Mouse (Mus musculus) layer of hippocampus, postnatal 25 days (tissue): ENCODE measurements at regions not wholly inside any gene's neighbourhood (a gene's known extent, or its start where the extent isn't known, plus 50 kb on each side); places are given as distances from the start of the nearest gene placed in this dataset.
"Not testable (repeated sequence)": the region's sequence is repeated elsewhere in the genome, so short reads cannot be mapped to it uniquely, and the experiment has no call there.

ENCODE experiments used
- DNase-seq, 2 experiments: peaks; one replicate each; pipeline ENCODE4 v3.0.0; 2022; ENCODE audit warnings: mixed read lengths in 2 of 2, low spot score in 1 of 2; ENCODE audit errors: extremely low spot score in 1 of 2

DNA sequence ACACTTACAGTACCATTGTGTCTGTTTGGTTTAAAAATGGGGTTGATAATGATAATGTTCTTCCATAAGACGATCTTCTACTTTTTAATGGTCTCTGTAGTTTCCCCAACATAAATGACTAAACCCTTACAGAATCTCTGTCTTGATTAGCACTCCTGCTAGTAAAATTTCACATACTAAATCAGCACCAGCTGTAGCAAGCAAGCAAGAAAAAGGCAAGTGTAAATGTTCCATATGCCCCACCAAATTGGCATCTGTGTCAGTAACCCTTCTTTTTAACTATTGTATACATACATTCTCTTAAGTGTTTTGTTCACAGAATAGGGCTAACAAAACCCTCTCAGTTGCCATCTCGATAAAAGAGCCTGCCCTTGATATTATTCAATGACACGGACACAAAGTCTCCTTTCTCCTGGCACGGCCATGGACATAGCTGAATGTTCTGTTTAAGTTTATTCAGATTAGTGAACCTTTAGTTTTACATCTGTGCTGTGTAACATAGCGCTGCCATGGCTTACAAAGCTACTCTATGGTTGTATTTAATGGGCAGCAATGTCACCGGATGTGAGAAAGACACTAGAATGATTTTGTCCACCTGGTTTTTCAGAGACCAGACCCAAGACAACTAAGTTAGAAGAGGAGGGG is 414.3 kb downstream of the Gtdc1 start:
- DNase-seq, result no peak

DNA sequence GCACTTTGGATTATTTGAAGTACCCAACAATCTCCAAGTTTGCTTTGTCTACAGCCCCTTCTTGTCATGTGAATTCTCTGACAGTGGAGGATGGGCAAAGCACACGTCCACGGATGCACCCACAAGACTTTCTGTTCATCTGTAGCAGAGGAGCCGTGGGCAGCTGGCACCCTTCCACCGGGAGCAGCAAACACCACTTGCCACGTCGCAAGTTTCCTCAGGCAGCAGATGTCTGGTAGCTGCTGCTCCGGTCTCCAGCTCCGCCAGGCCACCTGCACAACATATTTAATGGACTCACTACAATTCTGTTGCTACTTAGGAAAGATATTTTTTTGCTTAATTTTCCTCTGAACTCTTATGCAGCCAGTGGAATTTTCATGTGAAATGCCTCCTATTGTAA is 415.1 kb downstream of the Gtdc1 start:
- DNase-seq, result peak; percentile 38 to 46

DNA sequence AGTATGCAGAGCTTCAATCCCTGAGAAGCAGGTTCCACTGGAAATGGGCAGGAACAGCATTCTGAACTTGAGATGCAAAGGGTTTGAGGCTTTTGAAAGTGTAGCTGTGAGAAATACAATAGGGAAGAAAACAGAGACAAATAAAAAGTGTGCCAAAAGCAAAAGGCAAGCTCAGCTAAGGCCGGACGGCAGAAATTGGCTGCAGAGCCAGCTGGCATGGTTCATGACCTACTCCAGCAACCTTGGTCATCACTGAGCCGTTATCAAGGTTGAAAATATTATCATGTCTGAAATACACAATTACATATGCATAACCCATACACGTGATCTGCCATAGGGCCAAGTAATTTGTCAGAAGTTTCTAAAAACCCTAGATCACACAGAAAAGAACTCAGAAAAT is 418.4 kb downstream of the Gtdc1 start:
- DNase-seq, result no peak

DNA sequence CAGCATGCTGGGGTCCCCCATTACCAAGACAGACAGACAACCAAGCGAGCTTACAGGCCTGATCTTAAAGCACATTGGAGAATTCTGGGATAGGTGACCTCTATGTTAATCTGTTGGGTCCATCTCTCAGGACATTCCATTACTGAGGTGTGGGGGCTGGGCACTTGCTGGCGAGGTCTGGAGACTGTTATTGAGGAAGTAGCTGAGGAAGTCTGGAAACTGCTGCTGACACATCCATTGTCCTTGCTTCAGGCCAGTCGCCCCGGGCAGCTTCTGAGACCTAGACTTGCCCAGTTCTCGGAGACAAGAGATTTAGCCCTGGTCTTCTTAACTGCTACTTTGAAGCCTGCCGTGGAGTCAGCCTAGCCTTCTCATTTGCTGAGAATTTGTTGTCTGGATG is 423.2 kb downstream of the Gtdc1 start:
- DNase-seq, result no peak

DNA sequence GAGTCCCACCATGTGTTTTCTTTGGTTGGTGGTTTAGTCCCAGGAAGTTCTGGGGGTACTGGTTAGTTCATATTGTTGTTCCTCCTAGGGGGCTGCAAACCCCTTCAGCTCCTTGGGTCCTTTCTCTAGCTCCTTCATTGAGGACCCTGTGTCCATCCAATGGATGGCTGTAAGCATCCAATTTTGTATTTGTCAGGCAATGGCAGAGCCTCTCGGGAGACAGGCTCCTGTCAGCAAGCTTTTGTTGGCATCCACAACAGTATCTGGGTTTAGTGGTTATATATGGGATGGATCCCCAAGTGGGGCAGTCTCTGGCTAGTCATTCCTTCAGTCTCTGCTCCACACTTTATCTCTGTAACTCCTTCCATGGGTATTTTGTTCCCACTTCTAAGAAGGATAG is 436.7 kb downstream of the Gtdc1 start:
- DNase-seq, result not testable (repeated sequence)

DNA sequence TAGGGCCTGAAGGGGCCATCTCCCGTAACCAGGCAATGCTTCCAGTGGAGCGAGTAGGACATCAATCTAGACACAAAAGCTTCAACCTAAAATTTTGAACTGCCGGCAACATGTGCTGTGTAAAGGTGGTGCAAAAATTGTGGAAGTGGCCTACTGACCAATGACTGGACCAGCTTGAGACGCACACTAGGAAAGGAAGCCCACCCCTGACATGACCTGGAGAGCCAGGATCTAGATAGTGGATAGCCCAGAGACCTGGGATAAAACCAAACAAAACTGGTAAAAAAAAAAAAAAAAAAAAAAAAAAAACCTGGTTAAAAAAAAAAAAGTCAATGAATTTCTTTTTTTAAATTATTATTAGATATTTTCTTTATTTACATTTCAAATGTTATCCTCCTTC is 437.2 kb downstream of the Gtdc1 start:
- DNase-seq, result no peak

DNA sequence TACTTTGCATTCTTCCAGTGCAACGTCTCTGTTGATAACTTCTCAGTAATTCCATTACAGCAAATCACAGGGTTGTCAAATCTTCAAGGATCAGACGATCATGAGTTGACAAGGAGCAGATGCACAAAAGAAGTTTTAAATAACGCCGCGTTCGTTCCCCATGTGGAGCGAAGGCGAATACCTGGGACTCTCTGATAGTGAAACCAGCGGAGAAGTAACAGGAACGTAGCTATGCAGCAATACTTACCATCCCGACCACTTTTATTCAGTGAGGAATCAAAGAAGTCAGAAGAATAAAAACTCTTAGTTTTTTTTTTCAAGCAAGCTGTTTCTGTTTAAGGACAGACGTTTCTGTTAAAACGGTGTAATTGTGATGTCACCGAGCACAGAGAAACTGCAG is 441.6 kb downstream of the Gtdc1 start:
- no peak for DNase-seq

DNA sequence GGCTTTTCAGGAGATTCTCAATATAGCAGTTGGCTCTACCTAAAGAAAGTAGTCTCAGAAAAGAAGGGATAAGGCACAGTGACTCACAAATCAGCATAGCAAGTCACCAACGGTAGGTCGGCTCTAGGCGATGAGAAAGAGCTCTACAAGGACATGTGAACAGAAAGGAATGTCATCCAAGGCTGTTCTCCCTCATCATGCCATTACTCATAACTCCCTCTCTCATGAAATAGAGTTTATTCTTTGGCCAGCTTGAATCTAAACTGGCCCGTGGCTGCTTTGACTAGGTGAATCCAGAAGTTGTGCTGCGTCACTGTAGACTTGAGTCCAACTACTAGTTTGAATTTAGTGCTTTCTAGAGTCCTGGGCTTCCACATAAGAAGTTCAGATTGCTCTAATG is 447.7 kb downstream of the Gtdc1 start:
- no peak for DNase-seq

DNA sequence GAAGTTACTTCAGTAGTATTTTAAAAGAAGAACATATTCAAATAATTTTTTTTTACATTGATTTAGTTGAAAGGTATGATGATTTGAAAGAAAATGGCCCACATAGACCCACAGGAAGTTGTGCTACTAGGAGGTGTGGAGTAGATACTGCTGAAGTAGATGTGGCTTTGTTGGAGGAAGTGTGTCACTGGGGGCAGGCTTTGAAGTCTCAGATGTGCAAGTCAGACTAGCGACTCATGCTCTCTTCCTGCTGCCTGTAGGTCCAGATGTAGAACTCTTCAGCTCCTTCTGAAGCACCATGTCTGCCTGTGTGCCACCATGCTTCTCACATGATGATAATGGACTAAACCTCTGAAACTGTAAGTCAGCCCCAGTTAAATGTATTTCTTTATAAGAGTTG is 452.0 kb downstream of the Gtdc1 start:
- DNase-seq, result no peak

DNA sequence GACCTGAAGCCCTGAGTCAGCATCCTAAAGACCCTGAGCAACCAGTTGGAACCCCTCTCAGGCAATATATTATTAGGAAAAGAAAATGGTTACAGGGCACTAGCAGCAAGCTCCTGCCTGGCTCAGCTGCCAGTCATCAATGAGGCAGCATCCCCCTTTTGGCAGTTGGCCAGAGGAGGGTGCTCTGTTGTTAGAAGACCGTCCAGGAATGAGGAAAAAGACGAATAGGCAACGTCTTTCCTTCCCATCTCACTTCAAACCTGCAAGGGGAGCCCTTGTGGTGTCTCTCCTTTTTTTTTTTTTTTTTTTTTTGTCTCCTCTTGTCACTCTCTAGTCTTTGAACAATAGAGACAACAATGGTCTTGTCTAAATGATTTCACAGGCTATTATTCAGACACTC is 452.8 kb downstream of the Gtdc1 start:
- DNase-seq, result no peak

DNA sequence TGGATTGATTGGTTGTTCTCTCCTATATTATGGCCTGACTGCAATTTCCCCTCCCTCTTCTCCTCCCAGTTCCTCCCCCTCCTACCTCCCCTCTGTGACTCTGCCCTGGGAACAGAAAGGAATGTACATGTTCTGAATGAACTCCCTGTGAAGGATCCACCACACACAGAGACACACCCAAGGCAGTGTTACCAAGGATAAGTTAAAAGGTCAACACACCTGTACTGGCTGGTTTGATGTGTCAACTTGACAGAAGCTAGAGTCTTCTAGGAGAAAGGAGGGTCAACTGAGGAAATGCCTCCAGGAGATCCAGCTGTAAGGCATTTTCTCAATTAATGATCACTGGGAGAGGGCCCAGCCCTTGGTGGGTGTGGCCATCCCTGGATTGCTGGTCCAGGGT is 456.1 kb downstream of the Gtdc1 start:
- DNase-seq, result no peak

DNA sequence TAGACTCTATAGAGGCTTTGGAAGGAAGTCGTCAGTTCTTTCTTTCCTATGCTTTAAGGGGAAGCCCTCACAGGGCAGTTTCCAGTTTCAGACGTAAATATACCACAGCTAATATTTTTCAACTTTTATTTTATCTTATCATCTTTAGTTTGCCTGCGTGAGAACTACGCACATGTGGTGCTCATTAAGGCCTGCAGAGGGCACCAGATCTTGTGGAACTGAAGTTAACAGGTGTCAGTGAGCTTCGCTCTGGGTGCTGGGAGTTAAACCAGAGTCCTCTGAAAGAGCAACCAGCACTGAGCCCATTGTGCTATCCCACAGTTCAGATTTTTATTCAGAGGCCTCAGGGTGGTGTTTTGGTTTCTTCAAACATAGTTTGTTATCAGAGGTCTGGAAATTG is 456.5 kb downstream of the Gtdc1 start:
- DNase-seq, result no peak

DNA sequence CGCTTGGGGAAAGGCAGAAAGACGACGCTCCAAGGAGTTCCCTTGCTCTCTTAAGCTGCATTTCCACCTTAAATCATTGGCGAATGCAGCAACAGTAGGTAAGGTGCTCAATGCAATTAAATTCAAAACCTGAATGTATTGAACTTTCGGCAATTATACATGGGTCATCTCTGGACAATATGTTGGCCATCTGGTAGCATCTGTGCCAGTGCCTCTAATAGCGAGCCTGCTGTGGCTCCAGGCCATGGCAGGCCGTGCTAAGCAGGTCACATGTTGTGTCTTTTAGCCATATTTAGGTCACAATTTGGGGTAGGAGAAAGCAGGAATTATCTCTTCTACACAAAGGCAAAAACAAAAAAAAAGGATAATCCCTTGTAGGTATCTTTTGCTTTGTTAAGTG is 462.8 kb downstream of the Gtdc1 start:
- DNase-seq, result no peak

DNA sequence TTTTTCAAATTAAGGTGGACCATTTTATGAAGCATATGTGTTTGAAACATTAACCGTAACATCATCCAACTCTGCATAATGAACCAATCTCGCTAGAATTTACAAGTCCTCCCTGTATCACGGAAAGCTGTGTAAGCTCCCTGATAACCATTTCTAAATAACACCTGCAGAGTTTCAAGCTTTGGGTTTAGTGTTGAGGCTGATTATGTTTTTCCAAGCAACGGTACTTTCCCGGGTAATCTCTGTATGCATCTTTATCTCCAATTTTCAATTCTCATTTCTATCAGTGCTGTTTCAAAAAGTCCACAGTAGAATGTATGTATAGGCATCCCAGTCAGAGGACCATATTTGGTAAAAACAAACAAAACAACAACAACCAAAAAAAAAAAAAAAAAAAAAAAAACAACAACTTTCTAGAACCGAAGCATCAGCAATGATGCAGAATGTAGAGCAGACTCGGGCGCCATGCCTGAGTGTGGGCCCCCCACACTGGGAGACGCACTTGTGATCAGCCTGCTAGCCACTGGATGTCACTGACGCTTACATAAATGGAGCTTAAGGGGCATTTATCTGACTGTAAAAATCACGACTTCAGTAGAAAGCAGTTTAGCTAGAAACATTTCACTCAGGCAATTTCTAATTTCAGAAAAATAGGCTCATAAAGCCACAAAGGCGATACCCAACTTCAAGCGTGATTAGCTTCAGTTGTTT is 464.7 kb downstream of the Gtdc1 start:
- no peak for DNase-seq

DNA sequence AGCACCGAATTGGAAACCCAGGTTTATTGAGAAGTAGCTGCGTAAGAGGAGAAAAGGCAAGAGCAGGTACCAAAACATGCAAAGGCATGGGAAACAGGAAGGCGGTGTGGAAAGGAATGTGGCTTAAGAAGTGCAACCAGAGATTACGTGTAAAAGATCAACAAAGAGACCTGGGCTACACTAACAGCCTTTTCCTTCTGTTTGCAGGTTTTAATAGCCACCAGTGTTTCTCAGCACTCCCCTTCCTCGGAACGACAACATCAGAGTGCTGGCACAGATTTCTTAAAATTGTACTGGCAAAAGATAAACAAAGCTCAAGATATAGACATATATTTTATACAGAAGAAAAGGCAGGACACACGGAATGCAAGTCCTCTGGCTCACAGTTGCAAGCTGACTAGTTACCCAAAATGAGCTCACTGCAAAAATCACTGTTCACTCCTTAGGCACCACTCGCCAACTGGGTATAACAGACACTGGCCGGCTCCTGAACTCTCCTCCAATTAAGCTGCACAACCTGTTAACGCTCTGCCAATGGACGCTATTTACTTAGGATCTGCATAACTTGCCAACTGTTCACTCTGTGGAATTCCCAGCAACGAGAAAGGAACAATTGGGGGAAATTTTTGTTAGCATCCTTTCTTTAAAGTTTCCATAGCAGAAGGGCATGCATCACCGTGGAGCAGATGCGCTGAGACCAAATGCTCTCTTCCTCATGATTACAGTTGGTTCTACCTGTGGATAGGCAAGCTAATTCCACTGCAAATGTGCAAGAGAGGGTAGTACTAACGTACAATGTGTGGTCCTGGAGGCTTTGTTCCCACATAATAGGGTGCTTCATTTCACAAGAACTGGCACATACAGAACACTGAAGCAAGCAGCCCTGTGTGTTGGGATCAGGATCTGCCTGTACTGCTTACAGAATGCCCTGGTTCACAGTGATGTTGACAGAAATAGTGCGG is 465.9 kb downstream of the Gtdc1 start:
- no peak for DNase-seq

DNA sequence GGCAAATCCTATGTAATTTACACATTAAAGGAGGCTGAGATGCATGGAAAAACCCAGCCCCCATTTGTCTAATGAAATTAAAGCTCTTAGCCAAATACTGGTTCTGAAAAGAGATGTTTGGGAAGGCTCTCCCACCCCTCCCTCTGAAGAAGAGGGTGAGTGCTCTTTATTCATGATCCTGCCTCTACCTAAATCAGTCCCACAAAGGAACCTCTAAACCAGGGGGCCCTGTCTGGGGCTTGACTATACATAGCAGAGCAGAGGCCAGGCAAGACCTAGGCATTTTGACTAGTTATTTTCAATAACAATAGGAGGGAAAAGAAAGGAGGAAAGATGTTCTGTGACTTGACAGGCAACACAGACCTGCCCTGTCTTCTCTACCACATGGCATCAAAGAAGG is 478.0 kb downstream of the Gtdc1 start:
- no peak for DNase-seq
